Mouse (Mus musculus) testis, adult 2 months (tissue): Measurements from ENCODE around the gene Pla2g2e.

Experiments used
- CTCF ChIP-seq: fragments of 200-500 bp; IDR thresholded peaks from 2 replicates; pipeline ENCODE4 v1.5.1; 2012; ENCODE audit warnings: low read depth, mild to moderate bottlenecking, inconsistent platforms, low read length, moderate library complexity; ENCODE audit not compliant: control insufficient read depth, insufficient read depth, insufficient replicate concordance
- POLR2A ChIP-seq: fragments of 200-500 bp; IDR thresholded peaks from 2 replicates; pipeline ENCODE4 v1.6.1; 2012; ENCODE audit warnings: low read depth, mild to moderate bottlenecking, inconsistent platforms, low read length, moderate library complexity; ENCODE audit not compliant: control insufficient read depth

- TF ChIP-seq CTCF, result peak; percentile 83; the same call in 1 of the 2 replicates
- TF ChIP-seq POLR2A, result no peak
Measured at GRCm38 (mm10) chr4:138884261-138884660, 6.5 kb downstream of the Pla2g2e start.
